Mouse (Mus musculus) olfactory bulb, adult 2 months (tissue): ENCODE measurements around the gene Cysltr1.

Source experiments
- CTCF ChIP-seq: fragments of 200-500 bp; IDR thresholded peaks from 2 replicates; pipeline ENCODE4 v1.5.1; 2012; ENCODE audit warnings: low read depth, mild to moderate bottlenecking, low read length, moderate library complexity; ENCODE audit not compliant: insufficient read depth
- POLR2A ChIP-seq: fragments of 200-500 bp; IDR thresholded peaks from 2 replicates; pipeline ENCODE4 v1.6.1; 2012; ENCODE audit warnings: mild to moderate bottlenecking, low read depth, low read length, moderate library complexity; ENCODE audit not compliant: insufficient read depth

GRCm38 (mm10) chrX:106595904-106596303, 7.6 kb downstream of the Cysltr1 start:
- TF ChIP-seq POLR2A (no peak), CTCF (no peak)
